Mouse (Mus musculus) thymus, postnatal 14 days (tissue): Measurements from ENCODE around the gene Ccm2l.

ENCODE experiments used
- DNase-seq: peaks from one replicate; pipeline ENCODE4 v3.0.0; 2021

Gene Ccm2l

DNA sequence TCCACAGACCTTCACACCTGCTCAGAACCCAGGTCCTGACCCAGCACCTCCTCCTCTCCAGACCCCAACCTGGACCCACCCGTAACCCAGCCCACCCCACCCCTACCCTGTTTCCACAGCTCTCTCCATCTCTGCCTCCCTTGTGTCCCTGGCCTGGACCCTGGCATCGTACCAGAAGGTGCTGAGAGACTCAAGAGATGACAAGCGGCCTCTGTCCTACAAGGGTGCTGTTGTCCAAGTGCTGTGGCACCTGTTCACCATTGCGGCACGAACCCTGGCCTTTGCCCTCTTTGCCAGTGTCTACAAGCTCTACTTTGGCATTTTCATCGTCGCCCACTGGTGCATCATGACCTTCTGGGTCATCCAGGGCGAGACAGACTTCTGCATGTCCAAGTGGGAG is 11.9 kb upstream of the Ccm2l start:
- no peak for DNase-seq

GRCm38 (mm10) chr2:153055270-153055920 is 10.4 kb upstream of the Ccm2l start:
- DNase-seq, result no peak

DNA sequence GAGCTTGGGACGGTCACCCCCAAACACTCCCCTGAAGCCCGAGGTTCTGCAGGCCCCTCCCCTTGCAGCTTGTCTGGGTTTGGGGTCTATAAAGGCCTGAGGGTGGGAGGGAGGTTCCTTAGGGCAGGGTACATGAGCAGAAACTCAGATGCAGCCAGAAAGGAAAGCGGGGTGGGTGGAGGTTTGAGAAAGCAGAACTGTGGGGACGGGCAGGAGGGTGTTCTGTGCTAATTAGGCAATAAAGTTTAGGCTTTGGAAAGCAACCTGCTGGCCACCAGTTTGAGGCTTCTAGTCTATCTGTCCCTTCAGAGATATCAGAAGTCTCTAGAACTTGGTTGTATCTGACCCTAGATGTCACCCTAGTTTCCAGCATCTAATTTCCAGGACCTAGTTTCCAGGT is 7.4 kb upstream of the Ccm2l start:
- no peak for DNase-seq

GRCm38 (mm10) chr2:153060216-153060615 is 5.5 kb upstream of the Ccm2l start:
- no peak for DNase-seq

DNA sequence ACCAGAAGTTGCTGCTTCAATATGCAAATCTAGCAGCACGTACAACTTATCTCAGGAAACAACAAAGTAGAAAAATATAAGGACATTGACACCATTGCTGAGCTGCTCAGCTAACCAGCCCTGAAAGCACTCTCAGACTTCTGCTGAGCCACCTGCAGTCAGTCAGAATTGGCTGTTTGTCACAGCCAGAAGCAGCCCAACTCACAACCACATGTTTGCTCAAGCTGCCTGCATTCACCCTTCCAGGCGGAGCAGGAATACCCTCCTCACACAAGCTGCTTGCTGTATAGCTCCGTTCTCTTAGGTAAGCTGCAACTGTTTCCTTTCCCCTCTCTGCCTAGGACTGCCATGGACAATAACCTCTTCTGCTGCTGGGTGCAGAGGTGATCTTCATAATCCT is 2.4 kb upstream of the Ccm2l start:
- DNase-seq, result no peak

- DNase-seq, result no peak
Measured at GRCm38 (mm10) chr2:153064190-153064970, 1.4 kb upstream of the Ccm2l start.

GRCm38 (mm10) chr2:153066991-153067390 is 1.2 kb downstream of the Ccm2l start:
- DNase-seq, result no peak

DNA sequence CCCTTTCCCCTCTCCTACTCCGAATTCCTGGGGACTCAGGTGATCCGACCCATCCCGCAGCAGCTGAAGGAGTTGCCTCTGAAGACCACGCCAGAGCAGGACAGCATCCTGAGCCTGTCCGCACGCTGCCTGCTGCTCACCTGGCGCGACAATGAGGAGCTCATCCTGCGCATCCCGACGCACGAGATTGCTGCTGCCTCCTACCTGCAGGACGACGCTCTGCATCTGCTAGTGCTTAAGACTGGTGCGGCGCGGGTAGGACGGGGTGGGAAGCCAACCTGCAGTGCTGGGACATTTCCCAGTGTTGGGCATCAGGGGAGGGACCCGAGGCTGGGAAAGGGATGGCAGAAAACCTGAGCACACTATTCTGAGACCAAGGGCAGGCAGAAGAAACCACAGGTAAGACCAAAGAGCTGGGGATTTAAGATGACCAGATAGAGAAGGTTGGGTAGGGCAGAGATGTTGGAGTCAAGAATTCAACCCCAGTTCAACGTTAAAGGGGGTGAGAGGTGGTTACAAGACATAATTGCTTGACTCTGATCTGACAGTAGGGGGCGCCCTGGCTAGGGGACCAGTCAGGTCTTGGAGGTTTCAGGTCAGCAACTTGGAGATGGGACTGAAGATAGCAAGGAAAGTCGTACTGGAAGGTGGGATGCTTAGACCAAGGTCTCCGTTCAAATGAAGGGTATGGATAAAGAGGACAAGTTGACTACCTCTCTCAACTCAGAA is 5.2 kb downstream of the Ccm2l start:
- DNase-seq, result no peak

- DNase-seq, result no peak
Measured at GRCm38 (mm10) chr2:153071491-153072184, 5.9 kb downstream of the Ccm2l start.

GRCm38 (mm10) chr2:153074651-153075050 is 8.9 kb downstream of the Ccm2l start:
- DNase-seq, result no peak

DNA sequence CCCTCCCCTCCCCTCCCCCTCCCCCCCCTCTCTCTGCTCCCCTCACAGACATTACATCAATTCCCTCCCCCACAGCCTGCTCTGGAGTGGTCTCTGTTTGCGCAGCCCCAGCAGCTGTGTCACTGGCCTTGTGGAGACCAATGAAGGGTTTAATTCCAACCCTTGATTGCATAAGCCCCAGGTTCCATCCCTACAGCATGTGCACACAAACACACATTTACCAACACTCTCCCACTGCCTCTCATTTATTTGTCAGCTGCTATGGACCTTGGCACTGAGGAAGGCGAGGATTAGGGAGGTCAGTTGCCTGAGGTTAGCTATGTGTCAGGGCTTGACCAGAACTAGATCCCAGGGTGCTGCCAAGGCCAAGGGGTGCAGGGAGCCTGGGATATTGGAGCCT is 10.2 kb downstream of the Ccm2l start:
- DNase-seq, result no peak

- DNase-seq, result peak; percentile 79
Measured at GRCm38 (mm10) chr2:153080841-153081523, 15.2 kb downstream of the Ccm2l start.

- DNase-seq, result no peak
Measured at GRCm38 (mm10) chr2:153081866-153082265, 16.1 kb downstream of the Ccm2l start.

GRCm38 (mm10) chr2:153083275-153083674 is 17.5 kb downstream of the Ccm2l start:
- no peak for DNase-seq

- DNase-seq, result no peak
Measured at GRCm38 (mm10) chr2:153083824-153084223, 18.1 kb downstream of the Ccm2l start.

DNA sequence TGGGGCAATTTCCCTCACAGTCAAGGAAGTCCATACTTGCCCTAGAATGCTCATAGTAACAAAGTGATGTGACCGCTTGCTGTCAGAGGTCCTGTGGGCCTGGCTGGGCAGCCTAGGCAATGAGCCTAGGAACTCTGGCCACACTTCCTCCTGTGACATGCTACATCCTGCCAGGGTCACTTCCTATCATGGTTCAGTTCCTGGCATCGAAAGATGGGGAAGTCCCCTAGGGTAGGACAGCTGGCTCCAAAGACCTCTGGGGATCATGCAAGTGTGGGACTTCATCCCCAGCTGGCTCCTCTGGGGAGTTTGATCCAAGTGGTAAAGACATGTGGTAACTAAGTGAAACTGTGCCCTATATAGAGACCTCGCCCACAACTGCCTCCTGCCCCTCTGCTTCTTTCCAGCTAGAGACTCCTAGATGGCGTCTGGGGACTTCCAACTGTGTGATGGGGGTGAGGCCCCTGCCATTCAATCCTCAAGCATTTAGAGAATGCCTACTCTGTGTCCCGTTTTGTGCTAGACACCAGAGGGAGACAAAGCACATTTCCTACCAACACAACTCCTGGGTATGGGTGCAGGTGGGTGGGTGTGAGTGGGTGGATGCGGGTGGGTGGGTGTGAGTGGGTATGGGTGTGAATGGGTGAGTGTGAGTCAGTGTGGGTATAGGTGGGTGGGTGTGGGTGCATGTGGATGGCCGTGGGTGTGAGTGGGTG is 18.7 kb downstream of the Ccm2l start:
- no peak for DNase-seq

DNA sequence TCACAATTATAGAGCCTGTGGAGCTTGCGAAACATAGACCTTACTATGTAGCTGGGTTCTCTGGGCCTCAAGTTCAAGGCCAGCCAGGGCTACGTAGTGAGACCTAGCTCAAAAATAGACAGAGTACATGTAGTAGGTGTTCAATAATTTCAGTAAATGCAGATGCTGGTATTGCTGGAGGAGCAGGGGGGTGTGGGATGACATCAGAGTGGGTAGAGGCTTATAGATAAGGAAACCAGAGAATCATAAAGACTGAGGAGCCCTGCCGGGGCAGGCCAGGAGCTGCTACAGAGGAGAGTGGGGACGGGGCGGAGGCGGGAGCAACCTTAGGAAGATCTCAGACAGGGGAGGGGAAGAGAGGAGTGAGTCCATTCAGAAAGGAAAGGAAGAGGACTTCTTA is 19.8 kb downstream of the Ccm2l start:
- no peak for DNase-seq

DNA sequence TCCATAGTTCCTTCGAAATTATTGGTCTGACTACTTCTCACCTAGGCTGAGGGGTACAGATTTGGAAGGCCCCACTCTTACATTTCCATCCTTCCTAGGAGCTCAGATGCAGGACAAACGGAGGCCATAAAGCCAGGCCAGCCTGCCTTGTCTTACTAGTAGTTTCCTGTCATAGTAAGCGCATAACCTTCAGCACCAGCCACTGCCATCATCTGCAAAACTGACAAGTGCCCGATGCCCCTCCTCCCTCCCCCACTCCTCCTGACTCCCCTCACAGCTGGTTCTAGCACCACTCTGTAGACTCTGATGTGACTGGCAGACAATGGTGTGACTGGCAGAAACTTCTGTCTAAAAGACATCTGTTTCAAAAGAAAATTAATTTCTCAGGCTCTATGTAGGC is 20.4 kb downstream of the Ccm2l start:
- DNase-seq, result no peak

GRCm38 (mm10) chr2:153087091-153087490 is 21.3 kb downstream of the Ccm2l start:
- no peak for DNase-seq

DNA sequence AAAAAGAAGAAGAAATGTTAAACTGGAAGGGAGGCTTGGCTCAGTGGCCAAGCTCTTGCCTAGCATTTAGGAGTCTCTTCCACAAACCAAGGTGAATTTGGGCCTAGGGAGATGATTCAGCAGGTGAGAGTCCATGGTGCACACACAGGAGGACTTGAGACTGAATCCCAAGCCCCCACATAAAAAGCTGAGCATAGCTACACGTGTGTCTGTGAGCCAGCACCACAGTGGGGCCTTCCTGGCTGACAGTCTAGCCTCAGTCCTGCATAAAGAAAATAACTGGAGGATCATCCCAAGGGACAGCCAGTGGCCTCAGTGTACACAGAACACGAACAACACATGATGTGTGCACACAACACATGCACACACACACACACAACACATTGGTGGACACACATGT is 23.6 kb downstream of the Ccm2l start:
- DNase-seq, result no peak

- no peak for DNase-seq
Measured at GRCm38 (mm10) chr2:153090551-153091165, 24.9 kb downstream of the Ccm2l start.
